Mouse (Mus musculus) subcutaneous adipose tissue, adult 2 months (tissue): Measurements from ENCODE around the gene Rbpms2. TPM values are rescaled to one million over a fixed set of nuclear protein-coding genes. Genes with fewer than 3 reads are reported as not detected.

Source experiments
- polyA plus RNA-seq: library from polyadenylated mRNA; depleted of rRNA; stranded (reverse); fragments of >200 nt; gene quantifications from 2 replicates; pipeline ENCODE4 v1.2.3, GENCODE M21; 2012; ENCODE audit warnings: low replicate concordance; rRNA removed

Rbpms2 gene
- polyA plus RNA-seq = 60.9 and 102 TPM in 2 replicates

DNA sequence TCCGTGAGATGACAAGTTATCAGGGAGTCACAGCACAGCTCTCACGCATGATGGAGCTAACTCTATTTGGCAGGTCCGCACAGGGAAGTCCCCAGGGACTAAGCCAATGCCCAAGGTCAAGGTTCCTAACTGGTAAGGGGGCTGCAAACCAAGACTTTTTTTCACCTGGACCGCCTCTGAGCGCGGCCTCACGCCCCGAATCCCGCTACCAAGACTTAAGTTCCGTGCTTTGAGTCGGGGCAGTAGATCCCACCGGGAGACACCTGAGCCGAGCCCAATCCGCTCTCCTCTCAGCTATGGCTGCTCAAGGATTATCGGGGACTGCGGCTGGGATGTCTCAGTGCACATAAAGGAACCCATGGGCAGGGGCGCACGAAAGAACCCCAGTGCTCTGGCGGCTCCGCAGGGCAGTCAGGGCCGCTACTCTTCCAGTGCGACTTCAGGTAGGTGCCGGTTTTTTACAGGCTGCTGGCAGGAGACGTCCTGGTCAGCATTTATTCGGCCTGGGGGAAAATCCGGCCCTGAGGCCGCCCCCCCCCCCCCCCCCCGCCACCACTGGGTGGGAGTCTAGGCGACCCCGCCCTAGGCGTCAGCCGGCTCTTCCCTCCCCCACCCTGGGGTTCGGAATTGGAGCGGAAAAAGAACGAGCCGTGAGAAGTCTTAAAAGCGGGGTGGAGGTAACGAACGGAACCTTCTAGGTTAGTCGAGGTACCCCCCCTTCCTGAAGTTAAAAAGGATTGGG is at the start of gene Rbpms2:
Rbpms2 (plus strand) TSS at position 624 of the 742 bp plus-strand sequence.

DNA sequence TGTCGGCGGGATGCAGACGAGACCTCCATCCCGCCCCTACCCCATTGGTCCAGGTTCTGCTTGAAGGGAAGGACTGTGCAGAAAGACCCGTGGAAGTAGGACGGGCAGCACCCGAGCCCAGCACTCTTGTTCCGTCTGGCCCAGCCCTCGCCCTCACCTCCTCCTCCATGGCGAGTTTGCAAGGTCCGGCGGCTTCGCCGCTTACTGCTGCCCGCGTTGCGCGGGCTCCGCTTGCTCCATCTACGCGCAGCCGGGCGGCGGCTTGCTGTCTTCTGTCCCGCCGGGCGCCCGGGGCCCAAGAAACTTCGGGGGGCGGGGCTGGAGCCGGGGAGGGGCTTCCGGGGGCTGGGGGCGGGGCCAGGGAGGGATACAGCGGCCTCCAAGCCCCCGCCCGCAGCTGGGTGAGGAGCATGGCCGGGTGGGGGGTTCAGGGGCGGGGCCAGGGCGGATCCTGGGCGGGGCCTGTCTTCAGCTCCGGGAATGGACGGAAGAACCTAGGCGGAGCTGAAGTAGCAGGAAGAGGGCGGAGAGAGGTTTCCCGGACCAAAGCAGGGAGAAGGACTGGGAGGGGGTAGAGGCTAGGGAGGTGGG is 49.6 kb upstream of the Rbpms2 start, which contains the start of gene Plekho2:
Plekho2 (minus strand) TSS at position 260 of the 591 bp plus-strand sequence.

DNA sequence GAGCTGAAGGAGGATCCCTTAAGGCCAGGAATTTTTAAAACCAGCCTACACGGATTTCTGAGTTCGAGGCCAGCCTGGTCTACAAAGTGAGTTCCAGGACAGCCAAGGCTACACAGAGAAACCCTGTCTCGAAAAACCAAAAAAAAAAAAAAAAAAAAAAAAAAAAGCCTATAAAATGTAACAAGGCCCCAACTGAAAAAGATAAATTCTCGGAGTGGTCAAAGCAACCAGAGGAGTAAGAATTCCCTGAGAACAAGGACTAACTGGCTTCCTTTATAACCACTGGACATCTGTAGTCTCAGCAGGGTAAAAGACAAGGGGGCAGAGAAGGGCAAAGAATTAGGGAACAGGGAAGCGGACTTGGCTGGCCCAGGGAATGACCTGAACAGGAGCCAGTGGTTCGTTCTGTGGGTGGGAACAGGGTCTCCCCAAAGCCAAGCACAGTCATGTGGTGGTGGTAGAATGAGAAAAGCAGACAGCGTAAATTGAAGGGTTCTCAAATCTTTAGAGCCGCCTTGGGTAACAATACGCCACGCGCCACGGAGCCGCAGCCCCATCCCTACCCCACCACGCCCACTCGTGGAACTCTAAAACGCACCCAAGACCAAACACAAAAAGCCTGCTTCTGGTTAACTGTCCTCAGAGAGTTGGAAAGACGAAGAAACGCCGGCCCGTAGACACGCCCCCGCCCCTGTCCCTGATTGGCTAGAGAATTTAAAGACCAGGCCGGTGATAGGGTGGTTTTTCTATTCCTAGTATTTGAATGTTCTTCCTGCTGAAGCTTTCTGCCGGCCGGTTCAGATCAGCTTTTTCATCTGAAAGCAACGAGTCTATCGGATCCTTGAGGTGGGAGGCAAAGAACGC is 42.8 kb upstream of the Rbpms2 start, which contains the start of gene Pif1:
Pif1 (plus strand) TSS at position 755 of the 864 bp plus-strand sequence.

DNA sequence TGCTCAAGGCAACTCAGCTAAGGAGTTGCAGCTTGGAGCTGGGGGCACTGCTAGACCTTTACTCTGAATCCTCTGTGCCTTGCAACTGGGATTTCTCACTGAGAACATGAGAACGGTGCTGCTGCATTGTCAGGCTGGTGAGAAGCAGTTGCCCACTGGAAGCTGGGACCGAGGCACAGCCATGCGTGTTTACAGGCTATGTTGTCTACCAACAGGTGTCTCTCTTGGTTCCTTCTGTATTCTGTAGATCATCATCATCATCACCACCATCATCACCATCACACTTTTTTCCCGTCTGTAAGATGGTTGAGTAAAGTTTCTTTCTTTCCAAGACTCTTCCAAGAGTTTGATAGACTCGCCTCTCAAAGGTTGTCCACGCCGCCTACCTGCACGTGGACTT is 38.3 kb downstream of the Rbpms2 start, which contains the start of gene Oaz2:
Oaz2 (plus strand) TSS at position 301 of the 400 bp plus-strand sequence.

Other genes starting within 250 kb of the Rbpms2 start
- 1.8 and 2.6 TPM in 2 replicates for gene Kbtbd13, start 238.0 kb upstream of the Rbpms2 start, polyA plus RNA-seq
- 45.7 and 82.2 TPM in 2 replicates for gene Rasl12, start 231.1 kb upstream of the Rbpms2 start, polyA plus RNA-seq
- not detected in 2 replicates for gene Slc51b, start 206.7 kb upstream of the Rbpms2 start, polyA plus RNA-seq
- 12.4 and 14.4 TPM in 2 replicates for gene Mtfmt, start 193.9 kb upstream of the Rbpms2 start, polyA plus RNA-seq
- gene Spg21, start 168.7 kb upstream of the Rbpms2 start, polyA plus RNA-seq = 40.3 and 57.6 TPM in 2 replicates
- gene Ankdd1a, start 109.5 kb upstream of the Rbpms2 start, polyA plus RNA-seq = 0.45 and 0.82 TPM in 2 replicates
- gene Plekho2, start 49.6 kb upstream of the Rbpms2 start, polyA plus RNA-seq = 34.8 and 57.1 TPM in 2 replicates
- 0.20 and 1.8 TPM in 2 replicates for gene Pif1, start 42.5 kb upstream of the Rbpms2 start, polyA plus RNA-seq
- gene Oaz2, start 38.4 kb downstream of the Rbpms2 start, polyA plus RNA-seq = 133 and 140 TPM in 2 replicates
- 7.5 and 12.5 TPM in 2 replicates for gene Zfp609, start 197.9 kb downstream of the Rbpms2 start, polyA plus RNA-seq